Comparison of ENCODE assay signal across 7 mouse cellular contexts in genomic region chr7:70625643-70626231, GRCm38 (mm10).
A peak's percentile ranks its signal among the peaks of the same experiment; 100 is the strongest.
DNase-seq lines count a peak whose midpoint lies in the region; ATAC-seq and TF ChIP-seq lines count a peak whose summit lies in the region.

No protein-coding gene starts in this region.

- peaks cover 27% of the 10 kb centered on the region for H3K27me3 ChIP-seq in E14TG2a.4 (ENCODE audit: insufficient read depth, low read length)
- H3K27me3 ChIP-seq in heart, embryonic 15.5 days, result peaks cover 7% of the 10 kb centered on the region
- no peaks in the 10 kb centered on the region for H3K27me3 ChIP-seq in liver, embryonic 16.5 days (ENCODE audit: control insufficient read depth, insufficient read depth, low read depth, low read length)

- peak; percentile 56 for DNase-seq in ES-CJ7 (ENCODE audit: low read depth, low spot score)
- DNase-seq in frontal cortex, postnatal 25 days (ENCODE audit: low spot score in 2 of 2), result no peak
- DNase-seq in cerebellum, postnatal 4 days (ENCODE audit: low spot score in 2 of 2), result no peak

- H3K9ac ChIP-seq in heart, embryonic 15.5 days, result peak overlapping the region; percentile 31; the same call in 1 of the 2 replicates
- no peak overlapping the region for H3K9ac ChIP-seq in liver, embryonic 16.5 days (ENCODE audit: low read depth, low read length)

- no peaks in the 10 kb centered on the region for H3K36me3 ChIP-seq in E14TG2a.4 (ENCODE audit: insufficient read depth, low read length)
- H3K36me3 ChIP-seq in heart, embryonic 15.5 days, result no peaks in the 10 kb centered on the region
- H3K36me3 ChIP-seq in liver, embryonic 16.5 days (ENCODE audit: control insufficient read depth, insufficient read depth), result no peaks in the 10 kb centered on the region

- 0 out of 2 replicates have a peak, but pooled peaks have one; percentile 15 for ATAC-seq in heart, embryonic 15.5 days (replicated peaks; ENCODE audit: insufficient number of reproducible peaks, insufficient read depth, low FRiP score, low read depth)
- ATAC-seq in liver, embryonic 16.5 days (ENCODE audit: low read depth), result no peak
- no peak for ATAC-seq in activated CD4-positive, CD25-positive, alpha-beta regulatory T cell, adult 4 months

- 17% methylated on average over 10 of the region's 10 CpGs for WGBS in heart, embryonic 15.5 days
- WGBS in liver, embryonic 16.5 days (ENCODE audit: insufficient replicate concordance), result 9% methylated on average over 10 of the region's 10 CpGs

- H3K4me2 ChIP-seq in heart, embryonic 15.5 days, result peak overlapping the region; percentile 67
- H3K4me2 ChIP-seq in liver, embryonic 16.5 days (ENCODE audit: low read depth, low read length), result peak overlapping the region; percentile 45

- peaks cover 29% of the 10 kb centered on the region for H3K4me1 ChIP-seq in E14TG2a.4 (replicated peaks; ENCODE audit: low read depth, low read length)
- peaks cover 31% of the 10 kb centered on the region for H3K4me1 ChIP-seq in heart, embryonic 15.5 days (replicated peaks)
- no peaks in the 10 kb centered on the region for H3K4me1 ChIP-seq in liver, embryonic 16.5 days (ENCODE audit: control insufficient read depth, low read depth, low read length)

- H3K4me3 ChIP-seq in E14TG2a.4 (replicated peaks; ENCODE audit: low read length), result peak overlapping the region; percentile 63
- peak overlapping the region; percentile 35 for H3K4me3 ChIP-seq in heart, embryonic 15.5 days
- H3K4me3 ChIP-seq in liver, embryonic 16.5 days (ENCODE audit: low read depth, low read length), result no peak overlapping the region

- H3K27ac ChIP-seq in heart, embryonic 15.5 days, result peak overlapping the region; percentile 75
- H3K27ac ChIP-seq in liver, embryonic 16.5 days (ENCODE audit: low read length), result no peak overlapping the region

- no peak for TF ChIP-seq CTCF in E14TG2a.4 (conservative IDR thresholded peaks at IDR 0.05; ENCODE audit: low read length)

- H3K9me3 ChIP-seq in E14TG2a.4 (ENCODE audit: low read length), result no peaks in the 10 kb centered on the region
- H3K9me3 ChIP-seq in heart, embryonic 15.5 days (replicated peaks), result no peaks in the 10 kb centered on the region
- H3K9me3 ChIP-seq in liver, embryonic 16.5 days (replicated peaks; ENCODE audit: control insufficient read depth, low read length), result no peaks in the 10 kb centered on the region
